Mouse (Mus musculus) midbrain, embryonic 16.5 days (tissue): ENCODE results near the gene Ahnak. TPM values are rescaled to one million over a fixed set of nuclear protein-coding genes. Genes with fewer than 3 reads are reported as not detected.

ENCODE experiments used
- ATAC-seq: fragments of 200-750 bp; cut with Nextera tagmentation; 2 replicates; pipeline ENCODE4 v1.8.0; 2017; ENCODE audit warnings: moderate TSS enrichment
- H3K27ac ChIP-seq: fragments of 300-500 bp; sonication (generic); 2 replicates; pipeline ENCODE4 v1.5.1; 2014; ENCODE audit warnings: mild to moderate bottlenecking, low read length, mixed read lengths
- H3K27me3 ChIP-seq: fragments of 300-500 bp; sonication (generic); 2 replicates; pipeline ENCODE4 v1.6.1; 2014; ENCODE audit warnings: low read depth, low read length, mixed read lengths; ENCODE audit not compliant: control insufficient read depth, insufficient read depth
- H3K36me3 ChIP-seq: fragments of 300-500 bp; sonication (generic); 2 replicates; pipeline ENCODE4 v1.6.1; 2014; ENCODE audit warnings: mild to moderate bottlenecking, low read length, moderate library complexity, mixed read lengths; ENCODE audit not compliant: control insufficient read depth, insufficient read depth
- H3K4me1 ChIP-seq: fragments of 300-500 bp; sonication (generic); 2 replicates; pipeline ENCODE4 v1.6.1; 2014; ENCODE audit warnings: mild to moderate bottlenecking, low read length, mixed read lengths; ENCODE audit not compliant: control insufficient read depth, insufficient read depth
- H3K4me2 ChIP-seq: fragments of 300-500 bp; sonication (generic); 2 replicates; pipeline ENCODE4 v1.6.1; 2014; ENCODE audit warnings: mild to moderate bottlenecking, low read length, mixed read lengths
- H3K4me3 ChIP-seq: fragments of 300-500 bp; sonication (generic); 2 replicates; pipeline ENCODE4 v1.5.1; 2014; ENCODE audit warnings: low read depth, mild to moderate bottlenecking, low read length, moderate library complexity, mixed read lengths
- H3K9ac ChIP-seq: fragments of 300-500 bp; sonication (generic); 2 replicates; pipeline ENCODE4 v1.6.1; 2014; ENCODE audit warnings: low read depth, low read length, mixed read lengths
- H3K9me3 ChIP-seq: fragments of 300-500 bp; sonication (generic); replicated peaks from 2 replicates; pipeline ENCODE4 v1.6.1; 2014; ENCODE audit warnings: mild to moderate bottlenecking, low read length, mixed read lengths; ENCODE audit not compliant: control insufficient read depth, poor library complexity, severe bottlenecking
- WGBS: fragments of 180-500 bp; shearing (Covaris S2); extraction: QIAGEN DNeasy Blood & Tissue Kit; methylation state at CpG from one replicate; pipeline ENCODE4 v1.1.7; 2014; 5-methylcytosine and 5-hydroxymethylcytosine counted together
- polyA plus RNA-seq: library from polyadenylated mRNA; unstranded; fragments of >200 nt; fragmentation: Nextera tagmentation; extraction: Ambion mirVana; gene quantifications from 2 replicates; pipeline ENCODE4 v1.2.1, GENCODE M21; 2015

Gene Ahnak
- polyA plus RNA-seq, 1 experiment from 2014 or later = 2.7 TPM

GRCm38 (mm10) chr19:9062822-9063221 is 73.7 kb downstream of the Ahnak start:
- H3K9ac ChIP-seq = no peak overlapping the region
- no peak for ATAC-seq
- H3K27ac ChIP-seq = no peak overlapping the region
- H3K4me2 ChIP-seq = no peak overlapping the region
- H3K4me3 ChIP-seq = no peak overlapping the region
- no peaks in the 10 kb centered on the region for H3K27me3 ChIP-seq
- H3K9me3 ChIP-seq = no peaks in the 10 kb centered on the region
- 98% methylated on average over 2 of the region's 2 CpGs for WGBS
- no peaks in the 10 kb centered on the region for H3K36me3 ChIP-seq
- peaks cover 6% of the 10 kb centered on the region for H3K4me1 ChIP-seq

- Histone ChIP-seq H3K4me3 (no peak overlapping the region), H3K9ac (no peak overlapping the region), H3K4me2 (no peak overlapping the region), H3K27ac (no peak overlapping the region), H3K36me3 (no peaks in the 10 kb centered on the region), H3K27me3 (no peaks in the 10 kb centered on the region), H3K9me3 (no peaks in the 10 kb centered on the region), H3K4me1 (peaks cover 6% of the 10 kb centered on the region)
- 92% methylated on average over 3 of the region's 3 CpGs for WGBS
- ATAC-seq = no peak
Measured at GRCm38 (mm10) chr19:9063831-9064230, 74.7 kb downstream of the Ahnak start.

GRCm38 (mm10) chr19:9065621-9066561 is 76.8 kb downstream of the Ahnak start:
- peaks cover 10% of the 10 kb centered on the region for H3K4me1 ChIP-seq
- H3K4me3 ChIP-seq = no peak overlapping the region
- no peaks in the 10 kb centered on the region for H3K27me3 ChIP-seq
- H3K4me2 ChIP-seq = no peak overlapping the region
- WGBS = 62% methylated on average over 9 of the region's 9 CpGs
- no peaks in the 10 kb centered on the region for H3K9me3 ChIP-seq
- H3K27ac ChIP-seq = peak overlapping the region; percentile 43
- H3K36me3 ChIP-seq = no peaks in the 10 kb centered on the region
- peak; percentile 95 for ATAC-seq
- H3K9ac ChIP-seq = peak overlapping the region; percentile 2; the same call in 1 of the 2 replicates

- Histone ChIP-seq H3K9me3 (no peaks in the 10 kb centered on the region), H3K27ac (no peak overlapping the region), H3K9ac (no peak overlapping the region), H3K4me3 (no peak overlapping the region), H3K4me2 (no peak overlapping the region), H3K27me3 (no peaks in the 10 kb centered on the region), H3K36me3 (no peaks in the 10 kb centered on the region), H3K4me1 (peaks cover 10% of the 10 kb centered on the region)
- 76% methylated on average over 5 of the region's 5 CpGs for WGBS
- no peak for ATAC-seq
Measured at GRCm38 (mm10) chr19:9067292-9067691, 78.2 kb downstream of the Ahnak start.

GRCm38 (mm10) chr19:9069687-9070307 is 80.7 kb downstream of the Ahnak start:
- Histone ChIP-seq H3K9me3 (no peaks in the 10 kb centered on the region), H3K27ac (no peak overlapping the region), H3K4me3 (no peak overlapping the region), H3K4me1 (peaks cover 10% of the 10 kb centered on the region), H3K27me3 (no peaks in the 10 kb centered on the region), H3K36me3 (no peaks in the 10 kb centered on the region), H3K9ac (no peak overlapping the region), H3K4me2 (no peak overlapping the region)
- 66% methylated on average over 8 of the region's 8 CpGs for WGBS
- ATAC-seq = no peak

GRCm38 (mm10) chr19:9070316-9070715 is 81.2 kb downstream of the Ahnak start:
- Histone ChIP-seq H3K9ac (no peak overlapping the region), H3K27ac (no peak overlapping the region), H3K9me3 (no peaks in the 10 kb centered on the region), H3K4me2 (no peak overlapping the region), H3K27me3 (no peaks in the 10 kb centered on the region), H3K4me1 (peaks cover 10% of the 10 kb centered on the region), H3K4me3 (no peak overlapping the region), H3K36me3 (no peaks in the 10 kb centered on the region)
- ATAC-seq = no peak
- 91% methylated on average over 2 of the region's 2 CpGs for WGBS

- Histone ChIP-seq H3K27ac (no peak overlapping the region), H3K27me3 (no peaks in the 10 kb centered on the region), H3K4me3 (no peak overlapping the region), H3K4me1 (peaks cover 4% of the 10 kb centered on the region), H3K9me3 (no peaks in the 10 kb centered on the region), H3K36me3 (no peaks in the 10 kb centered on the region), H3K9ac (no peak overlapping the region), H3K4me2 (no peak overlapping the region)
- 43% methylated on average over 7 of the region's 7 CpGs for WGBS
- ATAC-seq = peak; percentile 46; the same call in 1 of the 2 replicates
Measured at GRCm38 (mm10) chr19:9071456-9072156, 82.5 kb downstream of the Ahnak start.

GRCm38 (mm10) chr19:9072157-9072530 is 83.1 kb downstream of the Ahnak start:
- no peak overlapping the region for H3K27ac ChIP-seq
- ATAC-seq = no peak
- 90% methylated on average over 2 of the region's 2 CpGs for WGBS

More at GRCm38 (mm10) chr19:9072157-9072530, 83.1 kb downstream of the Ahnak start:
- H3K4me2 ChIP-seq = no peak overlapping the region
- H3K9ac ChIP-seq = no peak overlapping the region
- peaks cover 3% of the 10 kb centered on the region; the same call in 1 of the 2 replicates for H3K4me1 ChIP-seq
- H3K36me3 ChIP-seq = no peaks in the 10 kb centered on the region
- no peaks in the 10 kb centered on the region for H3K27me3 ChIP-seq
- H3K9me3 ChIP-seq = no peaks in the 10 kb centered on the region
- H3K4me3 ChIP-seq = no peak overlapping the region
